Mouse (Mus musculus) layer of hippocampus, adult 9-10 months (tissue): ENCODE measurements at regions not wholly inside any gene's neighbourhood (a gene's known extent, or its start where the extent isn't known, plus 50 kb on each side); places are given as distances from the start of the nearest gene placed in this dataset.

Source experiments
- DNase-seq: peaks from one replicate; pipeline ENCODE4 v3.0.0; 2022; ENCODE audit warnings: low spot score

DNA sequence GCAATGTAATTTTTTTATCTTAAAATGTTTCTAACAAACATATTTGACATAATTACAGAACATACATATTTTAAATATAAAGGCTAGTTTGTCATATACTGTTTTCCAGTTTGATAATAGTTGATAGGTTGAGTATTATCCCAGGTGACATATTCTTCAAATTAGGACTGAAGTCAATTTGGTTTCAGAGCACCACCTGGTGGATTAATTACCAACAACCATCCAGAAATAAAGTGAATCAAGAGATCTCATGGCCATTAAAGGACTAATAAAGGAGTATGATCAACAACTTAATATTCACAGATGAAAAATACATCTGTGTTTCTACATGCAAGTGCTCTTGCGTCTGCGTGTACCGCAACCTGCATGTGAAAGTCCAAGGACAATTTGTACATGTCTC lies 50.3 kb upstream of the Nmu start:
- peak; percentile 12 for DNase-seq

DNA sequence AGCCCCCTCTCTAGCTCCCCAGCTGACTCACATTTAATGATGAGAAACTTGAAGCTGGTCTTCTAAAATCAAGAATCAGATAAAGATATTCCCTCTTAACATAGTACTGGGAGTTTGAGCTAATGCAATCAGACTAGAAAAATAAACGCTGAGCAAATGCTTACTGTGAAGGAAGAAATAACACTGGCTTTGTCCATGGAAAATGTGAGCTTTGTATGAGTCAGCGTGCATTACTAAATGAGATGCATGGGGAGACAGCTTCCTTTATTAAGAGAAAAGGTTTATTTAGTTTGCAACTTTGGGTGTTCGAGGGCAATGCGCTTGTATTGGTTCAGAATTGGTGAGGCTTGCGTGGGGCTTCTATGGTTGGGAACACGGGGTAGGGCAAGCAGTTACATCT lies 52.7 kb upstream of the Nmu start:
- no peak for DNase-seq

DNA sequence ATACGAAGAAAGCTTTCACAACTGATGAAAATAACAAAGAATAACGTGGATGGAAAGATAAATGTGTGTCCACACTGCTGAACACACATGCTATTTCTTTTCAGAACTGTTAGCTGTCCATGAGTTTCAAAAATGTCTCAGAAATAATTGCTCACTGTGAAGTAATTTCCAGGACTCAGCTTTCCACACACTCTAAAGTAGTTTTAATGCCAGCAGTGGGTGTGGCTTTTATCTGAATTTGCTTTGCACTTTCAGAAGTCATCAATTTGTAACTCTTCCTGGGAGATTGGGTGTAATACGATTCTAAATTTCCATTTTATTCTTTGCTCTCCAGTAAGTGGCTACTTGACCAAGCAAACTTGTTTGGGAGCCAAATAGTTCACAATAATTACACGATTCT lies 53.5 kb upstream of the Nmu start:
- no peak for DNase-seq

DNA sequence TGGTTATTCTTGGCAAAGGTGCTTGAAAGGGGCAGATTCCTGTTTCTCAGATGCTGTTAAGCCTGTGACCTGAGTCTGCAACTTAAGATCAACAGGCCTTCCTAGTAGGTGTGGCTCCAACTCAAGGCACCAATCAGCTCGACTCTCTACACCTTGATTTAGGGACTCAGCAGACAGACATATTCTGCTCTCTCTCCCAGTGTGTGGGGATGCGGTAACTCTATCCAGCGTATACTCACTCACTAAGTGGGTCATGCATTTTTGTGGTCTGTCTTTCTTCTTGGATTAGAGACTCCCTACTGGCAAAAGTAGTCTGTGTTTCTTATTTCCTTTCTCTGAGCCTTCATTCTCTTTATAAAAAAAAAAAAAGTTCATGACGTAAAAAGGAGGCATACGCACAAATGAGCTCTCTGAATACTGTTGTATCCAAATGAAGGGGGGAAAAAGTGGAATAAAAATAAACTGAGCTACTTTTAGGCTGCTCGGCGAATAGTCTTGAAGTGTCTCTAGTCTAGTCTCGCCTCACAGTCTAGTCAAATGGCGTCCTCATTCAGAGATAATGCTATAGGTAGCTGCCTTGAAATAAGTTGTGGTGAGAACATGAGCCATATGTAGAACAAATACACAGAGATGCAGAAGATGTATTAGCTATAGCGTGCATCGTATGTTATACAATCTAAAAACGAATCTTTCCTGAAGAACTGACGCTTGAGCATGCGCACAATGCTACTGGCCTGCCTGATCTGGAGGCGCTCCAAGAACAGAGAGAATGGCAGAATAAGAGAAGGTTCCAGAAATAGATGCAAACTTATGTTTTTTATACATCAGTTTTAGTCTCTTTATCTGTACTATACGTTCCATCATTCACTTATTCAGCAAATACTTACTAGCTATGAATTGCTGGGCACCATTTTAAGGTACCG lies 55.6 kb upstream of the Nmu start:
- no peak for DNase-seq

DNA sequence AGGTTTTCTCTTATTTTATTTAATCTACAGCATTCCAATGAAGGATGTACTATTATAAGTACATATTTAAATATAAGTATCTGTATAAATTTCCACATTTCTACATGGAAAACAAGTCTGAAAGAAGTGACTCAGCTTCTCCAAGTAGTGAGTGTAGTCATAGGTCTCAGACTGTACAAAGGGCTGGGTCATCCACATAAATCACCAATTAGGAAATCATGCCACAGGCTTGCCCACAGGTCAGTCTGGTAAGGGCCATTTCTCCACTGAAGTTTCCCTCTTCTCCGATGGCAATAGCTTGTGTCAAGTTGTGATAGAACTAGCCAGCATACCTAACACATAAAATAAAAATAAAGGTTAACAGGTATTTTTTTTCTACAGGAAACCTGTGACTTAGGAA lies 56.3 kb upstream of the Nmu start:
- DNase-seq, result no peak

DNA sequence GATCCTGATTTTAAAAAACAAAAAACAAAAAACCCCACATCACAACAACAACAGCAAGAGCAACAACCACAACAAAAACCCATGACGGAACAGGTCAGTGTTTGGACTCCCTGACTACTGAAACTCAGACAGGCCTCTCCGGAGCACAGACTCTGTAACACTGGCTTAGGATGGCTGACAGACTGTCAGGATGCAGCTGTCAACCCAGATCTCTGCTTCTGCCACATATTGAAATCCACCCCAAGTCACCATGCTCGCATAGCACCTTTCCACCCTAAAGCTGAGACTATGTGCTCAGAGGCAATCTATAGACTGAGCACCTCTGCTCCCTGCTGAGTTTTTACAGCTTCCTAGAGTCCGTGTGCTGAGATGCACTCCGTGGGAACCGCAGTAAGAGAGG lies 57.0 kb upstream of the Nmu start:
- DNase-seq, result no peak

DNA sequence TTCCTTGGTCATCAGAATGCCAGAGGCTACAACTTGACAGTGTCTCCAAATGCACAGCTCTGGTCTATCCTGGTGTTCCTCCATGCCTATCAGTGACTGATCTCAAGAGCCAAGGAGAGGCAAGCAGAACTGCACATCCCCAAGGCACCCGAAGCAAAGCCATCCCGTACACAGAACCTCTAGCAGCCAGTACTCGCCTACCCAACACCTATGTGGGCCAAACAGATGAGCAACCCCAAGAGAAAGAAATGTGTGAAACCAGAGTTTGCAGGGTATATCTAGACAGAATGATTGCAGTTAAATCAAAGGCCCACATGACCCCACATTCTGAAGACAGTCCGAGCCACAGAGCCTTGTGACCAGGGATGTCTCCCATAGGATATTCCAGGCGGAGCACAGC lies 60.0 kb upstream of the Nmu start:
- DNase-seq, result no peak

DNA sequence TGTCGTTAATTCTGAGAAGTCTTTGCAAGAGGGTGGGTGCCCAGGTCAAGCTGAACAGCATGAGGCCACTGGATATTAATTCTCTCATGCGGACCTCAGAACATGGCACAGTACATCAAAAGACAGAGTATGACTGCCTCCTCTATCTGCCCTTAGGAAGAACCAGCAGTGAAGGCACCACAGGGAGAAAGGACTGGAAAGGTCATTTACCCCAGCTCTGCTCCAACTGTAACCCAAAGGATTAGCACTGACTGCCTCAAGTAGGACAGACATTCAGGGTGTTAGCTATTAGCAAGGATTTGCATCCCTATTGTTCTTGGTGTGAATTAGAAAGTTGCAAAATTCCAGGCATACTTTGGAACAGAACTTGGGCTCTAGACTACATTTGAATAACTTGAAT lies 58.2 kb upstream of the Gm7271 start:
- no peak for DNase-seq

DNA sequence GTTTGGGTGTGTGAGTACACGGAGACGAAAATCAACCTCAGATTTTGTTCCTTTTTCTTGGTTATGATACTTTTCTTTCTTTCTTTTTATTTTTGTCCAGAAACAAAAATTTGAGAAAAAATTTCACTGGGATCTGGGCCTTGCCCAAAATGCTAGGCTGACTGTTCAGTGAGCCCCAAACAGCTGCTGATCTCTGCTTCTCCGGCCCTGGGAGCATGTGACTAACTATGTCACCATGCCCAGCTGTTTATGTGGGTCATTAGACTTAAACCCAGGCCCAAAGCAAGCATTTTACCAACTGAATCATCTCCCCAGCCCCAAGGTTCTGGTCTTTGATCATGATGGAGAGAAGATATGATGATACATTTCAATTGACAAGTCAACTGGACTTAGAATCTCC lies 56.3 kb upstream of the Gm7271 start:
- DNase-seq, result no peak

DNA sequence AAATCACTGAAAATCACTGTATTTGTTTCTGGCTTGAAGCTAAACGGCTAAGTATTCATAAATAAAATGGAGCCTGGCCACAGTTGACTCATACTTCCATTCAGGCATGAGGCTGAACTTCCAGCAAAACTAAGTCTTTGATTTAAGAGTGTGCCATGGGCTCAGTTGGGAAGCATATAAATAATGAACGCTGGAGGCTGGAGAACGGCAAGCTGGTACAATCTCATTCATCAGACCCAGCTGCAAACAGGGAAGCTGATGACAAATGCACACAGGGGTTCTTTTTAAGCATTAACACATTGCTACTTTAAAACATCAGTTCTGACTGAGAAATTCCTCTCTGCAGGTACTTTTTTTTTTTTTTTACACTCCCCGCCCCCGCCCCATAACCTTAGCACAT lies 54.4 kb upstream of the Gm7271 start:
- DNase-seq, result no peak

DNA sequence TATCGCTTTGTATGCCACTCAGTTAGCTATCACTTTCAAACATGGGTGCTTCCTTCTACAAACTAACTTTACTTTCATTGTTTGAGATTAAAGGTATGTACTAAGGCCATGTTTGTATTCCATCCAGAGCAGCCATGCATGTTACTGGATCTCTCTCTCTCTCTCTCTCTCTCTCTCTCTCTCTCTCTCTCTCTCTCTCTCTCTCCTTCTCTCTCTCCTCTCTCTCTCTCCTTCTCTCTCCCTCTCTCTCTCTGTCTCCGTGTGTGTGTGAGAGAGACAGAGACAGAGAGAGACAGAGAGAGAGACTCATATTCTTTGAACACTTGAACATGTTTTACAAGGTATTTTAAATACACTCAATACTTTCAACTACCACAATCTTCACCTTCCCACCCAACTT lies 50.2 kb upstream of the Gm7271 start:
- no peak for DNase-seq
